Mouse (Mus musculus) embryonic facial prominence, embryonic 13.5 days (tissue): ENCODE results near the gene Timm8b. TPM values are rescaled to one million over a fixed set of nuclear protein-coding genes. Genes with fewer than 3 reads are reported as not detected.
A peak's percentile ranks its signal among the peaks of the same experiment; 100 is the strongest.

Experiments used
- ATAC-seq: fragments of 200-750 bp; cut with Nextera tagmentation; 2 replicates; pipeline ENCODE4 v1.8.0; 2017; ENCODE audit warnings: low read depth; ENCODE audit not compliant: insufficient number of reproducible peaks, insufficient read depth, low FRiP score, low TSS enrichment
- H3K27ac ChIP-seq: fragments of 300-500 bp; sonication (generic); 2 replicates; pipeline ENCODE4 v1.5.1; 2015; ENCODE audit warnings: moderate library complexity, mild to moderate bottlenecking, inconsistent platforms
- H3K27me3 ChIP-seq: fragments of 300-500 bp; sonication (generic); 2 replicates; pipeline ENCODE4 v1.6.1; 2015; ENCODE audit warnings: mild to moderate bottlenecking, inconsistent platforms
- H3K36me3 ChIP-seq: fragments of 300-500 bp; sonication (generic); 2 replicates; pipeline ENCODE4 v1.6.1; 2015; ENCODE audit warnings: mild to moderate bottlenecking, inconsistent platforms
- H3K4me1 ChIP-seq: fragments of 300-500 bp; sonication (generic); 2 replicates; pipeline ENCODE4 v1.6.1; 2015; ENCODE audit warnings: inconsistent platforms
- H3K4me2 ChIP-seq: fragments of 300-500 bp; sonication (generic); 2 replicates; pipeline ENCODE4 v1.6.1; 2015; ENCODE audit warnings: moderate library complexity, mild to moderate bottlenecking, inconsistent platforms
- H3K4me3 ChIP-seq: fragments of 300-500 bp; sonication (generic); 2 replicates; pipeline ENCODE4 v1.5.1; 2015; ENCODE audit warnings: mild to moderate bottlenecking, inconsistent platforms
- H3K9ac ChIP-seq: fragments of 300-500 bp; sonication (generic); 2 replicates; pipeline ENCODE4 v1.6.1; 2015; ENCODE audit warnings: mild to moderate bottlenecking, inconsistent platforms
- H3K9me3 ChIP-seq: fragments of 300-500 bp; sonication (generic); 2 replicates; pipeline ENCODE4 v1.6.1; 2016; ENCODE audit warnings: inconsistent platforms
- WGBS: fragments of 180-500 bp; shearing (Covaris S2); methylation state at CpG from one replicate; pipeline ENCODE4 v1.1.7; 2015; ENCODE audit warnings: mixed read lengths; 5-methylcytosine and 5-hydroxymethylcytosine counted together
- polyA plus RNA-seq: library from polyadenylated mRNA; unstranded; fragments of >200 nt; fragmentation: Nextera tagmentation; extraction: Ambion mirVana; gene quantifications from 2 replicates; pipeline ENCODE4 v1.2.1, GENCODE M21; 2015

Gene Timm8b
- 286 and 288 TPM in 2 replicates for polyA plus RNA-seq

DNA sequence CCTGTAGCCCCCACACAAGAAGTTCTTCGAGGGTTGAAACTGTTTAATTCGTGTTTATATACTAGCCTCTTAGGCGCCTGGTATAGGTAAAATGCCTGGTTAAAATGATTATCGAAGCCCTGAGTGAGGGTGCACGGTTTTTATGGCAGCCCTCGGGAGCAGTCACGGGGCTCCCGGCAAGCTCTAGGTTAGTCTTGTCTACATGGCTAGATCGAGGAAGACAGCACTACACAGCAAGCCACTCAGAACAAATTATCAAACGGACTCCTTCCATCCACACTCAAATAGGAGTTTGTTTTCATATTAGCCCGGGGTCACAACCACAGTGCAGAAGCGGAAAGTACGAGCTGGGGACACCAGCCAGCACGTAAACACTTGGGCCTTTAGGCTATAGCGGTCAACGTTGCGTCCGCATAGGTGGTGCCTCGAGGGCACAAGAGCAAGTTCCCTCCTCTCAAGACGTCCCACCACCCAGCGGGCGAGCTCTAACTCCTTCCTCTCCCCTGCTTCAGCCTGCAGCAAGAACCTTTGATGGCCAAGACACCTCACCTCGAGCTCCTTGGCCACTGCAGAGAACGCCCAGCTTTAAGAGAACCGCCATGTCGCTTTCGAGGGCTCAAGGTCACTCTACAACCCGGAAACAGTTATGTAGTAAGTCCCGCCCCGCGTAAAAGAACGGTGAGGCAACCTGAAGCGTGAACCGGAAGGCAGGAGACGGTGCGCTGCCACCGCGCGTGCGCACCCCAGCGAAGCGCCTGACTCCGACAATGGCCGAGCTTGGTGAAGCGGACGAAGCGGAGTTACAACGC, at the start of gene Timm8b, which contains the start of gene Sdhd:
Gene Timm8b (plus strand): TSS at position 722 of the 809 bp plus-strand sequence.
Gene Sdhd (minus strand): TSS at position 624 of the 809 bp plus-strand sequence.
- H3K36me3 ChIP-seq: peaks cover 46% of the 10 kb centered on the region
- WGBS: under 1% methylated on average over 48 of the region's 48 CpGs
- no peaks in the 10 kb centered on the region for H3K9me3 ChIP-seq
- ATAC-seq: peak; percentile 94
- no peaks in the 10 kb centered on the region for H3K27me3 ChIP-seq
- peak within 1 kb of the TSS; percentile 80 for H3K4me3 ChIP-seq
- peak within 1 kb of the TSS; percentile 91 for H3K4me2 ChIP-seq
- H3K27ac ChIP-seq: peak within 1 kb of the TSS; percentile 82
- H3K4me1 ChIP-seq: peaks cover 18% of the 10 kb centered on the region
- H3K9ac ChIP-seq: peak within 1 kb of the TSS; percentile 84

DNA sequence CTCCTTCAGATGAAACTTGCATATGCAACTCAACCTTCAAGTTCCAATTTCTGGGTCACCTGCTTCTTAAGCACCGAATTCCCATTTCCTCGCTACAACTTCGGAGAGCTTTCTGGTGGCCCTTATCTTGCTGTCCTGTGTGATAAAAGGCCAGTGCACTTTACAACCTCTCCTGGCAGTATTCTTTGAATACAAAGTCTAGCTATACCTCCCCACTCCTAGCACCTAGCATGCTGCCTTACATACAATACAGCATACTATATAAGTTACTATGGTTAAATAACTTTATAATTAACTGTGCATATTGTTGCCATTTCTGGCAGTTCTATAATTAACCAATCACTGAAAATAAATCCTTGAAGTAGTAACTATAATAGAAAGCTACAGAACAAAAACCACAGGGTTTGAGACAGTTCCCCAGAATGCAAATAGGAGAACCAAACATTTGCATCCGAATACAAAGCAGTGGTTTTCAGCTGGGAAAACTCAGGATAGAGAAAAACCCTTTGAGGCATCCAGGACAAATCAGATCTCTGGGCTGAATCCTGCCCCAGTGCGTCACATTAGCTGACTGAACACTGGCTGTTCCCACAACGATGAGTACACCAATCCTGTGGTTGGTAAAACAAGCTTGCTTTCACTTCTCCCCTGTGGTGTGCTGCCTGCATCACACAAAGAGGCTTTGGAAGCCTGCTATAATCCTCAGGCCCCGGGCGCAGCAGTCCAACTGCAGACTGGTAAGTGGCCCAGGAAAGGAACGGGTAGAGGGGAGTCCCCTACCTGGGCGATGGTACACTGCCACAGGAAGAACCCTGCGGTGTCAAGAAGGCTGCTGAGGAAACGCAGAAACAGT, 49.2 kb upstream of the Timm8b start, which contains the start of gene Il18:
Gene Il18 (plus strand): TSS at position 587 of the 853 bp plus-strand sequence.
- no peaks in the 10 kb centered on the region for H3K9me3 ChIP-seq
- H3K27me3 ChIP-seq: no peaks in the 10 kb centered on the region
- 25% methylated on average over 12 of the region's 12 CpGs for WGBS
- no peaks in the 10 kb centered on the region for H3K36me3 ChIP-seq
- 0 out of 2 replicates have a peak within 1 kb of the TSS, but pooled peaks have one; percentile 19 for H3K27ac ChIP-seq
- peak within 1 kb of the TSS; percentile 27 for H3K4me3 ChIP-seq
- ATAC-seq: no peak
- peak within 1 kb of the TSS; percentile 57 for H3K4me2 ChIP-seq
- peak within 1 kb of the TSS; percentile 64; the same call in 1 of the 2 replicates for H3K9ac ChIP-seq
- H3K4me1 ChIP-seq: peaks cover 8% of the 10 kb centered on the region; the same call in 1 of the 2 replicates

DNA sequence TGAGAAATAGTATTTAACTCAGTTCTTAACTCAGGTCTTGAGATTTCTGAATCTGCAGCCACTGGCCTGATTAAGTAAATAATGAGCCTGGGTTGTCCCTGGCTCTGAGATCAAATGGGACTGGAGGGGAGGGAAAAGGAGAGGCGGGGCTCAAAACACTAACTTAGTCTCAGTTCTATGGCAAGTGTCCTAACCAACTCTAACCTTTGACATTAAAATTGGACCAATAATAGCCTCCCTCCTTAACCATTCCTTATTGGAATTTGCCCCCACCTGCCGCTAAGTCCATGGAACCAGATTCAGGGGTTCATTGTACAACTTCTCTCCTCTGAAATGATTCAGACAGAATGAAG, 48.6 kb upstream of the Timm8b start, which contains the start of gene Bco2:
Gene Bco2 (minus strand): TSS at position 88 of the 353 bp plus-strand sequence.
- no peak for ATAC-seq
- Histone ChIP-seq H3K4me3 (peak within 1 kb of the TSS; percentile 27), H3K4me2 (peak within 1 kb of the TSS; percentile 57), H3K9me3 (no peaks in the 10 kb centered on the region), H3K9ac (peak within 1 kb of the TSS; percentile 64; the same call in 1 of the 2 replicates), H3K27ac (0 out of 2 replicates have a peak within 1 kb of the TSS, but pooled peaks have one; percentile 19), H3K27me3 (no peaks in the 10 kb centered on the region), H3K4me1 (peaks cover 8% of the 10 kb centered on the region; the same call in 1 of the 2 replicates), H3K36me3 (no peaks in the 10 kb centered on the region)
- 21% methylated on average over 2 of the region's 2 CpGs for WGBS

DNA sequence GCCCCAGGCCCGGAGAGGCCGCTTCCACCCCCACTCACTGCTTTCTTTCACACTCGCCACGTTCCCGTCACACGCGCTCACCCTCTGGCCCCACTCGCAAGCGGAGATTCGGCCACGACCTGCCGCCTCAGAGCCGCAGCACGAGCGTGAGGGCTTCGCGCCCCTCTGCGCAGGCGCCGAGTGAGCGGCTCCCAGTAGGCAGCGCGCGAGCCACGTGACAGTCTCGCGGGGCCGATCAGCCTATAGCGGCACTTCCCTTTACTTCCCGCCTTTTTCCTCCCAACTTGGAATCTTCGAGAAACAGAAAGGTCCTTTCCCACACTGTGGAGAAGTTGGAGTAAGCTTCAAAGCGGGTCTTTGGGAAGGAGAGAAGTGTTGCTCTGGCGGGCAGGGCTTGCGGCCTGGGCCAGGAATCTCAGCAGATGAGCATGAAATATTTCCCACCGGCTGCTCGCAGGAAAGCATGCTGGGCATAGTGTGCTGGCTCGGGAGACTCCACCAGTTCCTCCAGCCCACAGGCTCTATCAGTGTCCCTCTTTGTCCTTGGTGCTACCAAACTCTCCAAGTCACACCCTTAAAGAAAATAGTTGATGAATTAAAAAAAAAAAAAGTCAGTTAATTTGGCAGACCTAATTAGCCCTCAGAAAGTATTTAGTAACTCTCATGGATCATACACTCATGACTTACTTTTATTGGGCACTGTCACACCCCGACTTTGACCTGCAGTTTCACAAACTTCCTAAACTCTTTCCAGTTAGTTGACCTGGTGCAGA, 42.4 kb upstream of the Timm8b start, which contains the start of gene Tex12:
Gene Tex12 (minus strand): TSS at position 181 of the 773 bp plus-strand sequence.
- no peaks in the 10 kb centered on the region for H3K36me3 ChIP-seq
- 0 out of 2 replicates have a peak, but pooled peaks cover 2% of the 10 kb centered on the region for H3K9me3 ChIP-seq
- WGBS: 87% methylated on average over 38 of the region's 38 CpGs

DNA sequence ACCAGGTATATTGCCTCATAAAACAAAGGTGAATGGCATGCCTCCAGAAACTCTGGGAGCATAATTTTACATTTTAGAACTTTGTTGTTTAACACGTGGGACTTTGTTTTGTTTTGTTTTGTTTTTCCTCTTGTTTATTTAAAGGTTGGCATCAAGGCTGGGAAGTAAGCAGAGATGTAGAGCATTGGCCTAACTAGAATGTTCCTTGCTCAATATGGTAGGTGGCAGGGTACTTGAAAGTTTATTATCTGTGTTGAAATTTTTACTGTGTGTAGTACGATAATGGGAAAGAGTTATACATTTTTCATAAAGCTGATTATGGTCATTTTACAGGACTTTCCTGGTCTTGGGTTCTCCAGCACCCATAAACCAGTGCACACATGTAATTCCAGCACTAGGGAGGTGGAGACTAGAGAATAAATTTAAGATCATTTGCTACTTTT, 41.8 kb upstream of the Timm8b start:
- no peaks in the 10 kb centered on the region for H3K4me1 ChIP-seq
- no peaks in the 10 kb centered on the region for H3K36me3 ChIP-seq
- no peak overlapping the region for H3K27ac ChIP-seq
- no peaks in the 10 kb centered on the region for H3K27me3 ChIP-seq
- H3K4me3 ChIP-seq: no peak overlapping the region
- no peak overlapping the region for H3K4me2 ChIP-seq
- 86% methylated on average over 2 of the region's 2 CpGs for WGBS
- H3K9ac ChIP-seq: no peak overlapping the region
- ATAC-seq: no peak
- H3K9me3 ChIP-seq: 0 out of 2 replicates have a peak, but pooled peaks cover 2% of the 10 kb centered on the region

More for the DNA sequence above, 42.4 kb upstream of the Timm8b start, which contains the start of gene Tex12:
- no peak within 1 kb of the TSS for H3K4me3 ChIP-seq
- H3K9ac ChIP-seq: no peak within 1 kb of the TSS
- H3K4me1 ChIP-seq: no peaks in the 10 kb centered on the region
- ATAC-seq: no peak
- H3K4me2 ChIP-seq: no peak within 1 kb of the TSS
- no peaks in the 10 kb centered on the region for H3K27me3 ChIP-seq
- H3K27ac ChIP-seq: no peak within 1 kb of the TSS

DNA sequence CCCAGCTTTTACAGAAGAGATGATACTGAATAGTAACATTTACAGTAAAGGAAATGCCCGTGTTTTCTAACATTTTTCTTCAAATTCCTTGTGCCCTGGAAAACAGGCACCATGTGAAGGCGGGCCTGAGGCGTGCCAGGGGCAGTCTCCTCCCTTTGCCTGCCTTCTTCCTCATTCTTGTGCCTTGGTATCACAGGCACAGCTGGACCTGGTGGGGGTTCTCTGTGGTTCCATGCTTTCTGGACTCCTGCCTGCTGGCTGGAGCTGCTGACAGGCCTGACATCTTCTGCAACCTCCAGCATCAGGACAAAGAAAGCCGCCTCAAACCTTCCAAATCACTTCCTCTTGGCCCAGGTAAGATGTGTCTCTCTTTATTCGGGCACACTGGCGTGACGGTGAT, 38.5 kb upstream of the Timm8b start:
- WGBS: 74% methylated on average over 7 of the region's 7 CpGs
- Histone ChIP-seq H3K9ac (no peak overlapping the region), H3K27me3 (no peaks in the 10 kb centered on the region), H3K4me1 (no peaks in the 10 kb centered on the region), H3K9me3 (0 out of 2 replicates have a peak, but pooled peaks cover 2% of the 10 kb centered on the region), H3K36me3 (no peaks in the 10 kb centered on the region), H3K4me3 (no peak overlapping the region), H3K4me2 (no peak overlapping the region), H3K27ac (no peak overlapping the region)
- ATAC-seq: no peak

DNA sequence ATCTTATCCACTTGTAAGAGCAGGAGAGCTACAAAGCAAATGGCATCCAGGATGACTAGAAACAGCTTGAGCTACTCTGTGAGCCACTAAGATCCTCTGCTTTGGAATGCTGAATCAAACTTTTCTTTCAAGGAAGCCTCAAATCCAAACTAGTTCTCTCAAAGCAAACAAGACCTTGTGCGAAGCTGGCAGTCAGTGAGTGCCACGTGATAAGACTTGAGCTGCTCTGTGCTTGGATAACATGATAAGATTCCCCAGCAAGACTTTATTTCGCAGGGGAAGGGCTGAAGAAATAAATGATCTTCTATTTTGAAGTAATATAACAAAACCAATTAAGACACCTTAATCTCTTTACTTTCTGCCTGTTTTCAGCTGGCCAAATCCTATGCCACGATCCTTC, 37.8 kb upstream of the Timm8b start:
- no peak overlapping the region for H3K4me3 ChIP-seq
- no peak overlapping the region for H3K9ac ChIP-seq
- no peaks in the 10 kb centered on the region for H3K27me3 ChIP-seq
- WGBS: 76% methylated on average over 4 of the region's 4 CpGs
- H3K4me1 ChIP-seq: no peaks in the 10 kb centered on the region
- 0 out of 2 replicates have a peak, but pooled peaks cover 2% of the 10 kb centered on the region for H3K9me3 ChIP-seq
- no peak for ATAC-seq
- H3K36me3 ChIP-seq: no peaks in the 10 kb centered on the region
- H3K27ac ChIP-seq: no peak overlapping the region
- no peak overlapping the region for H3K4me2 ChIP-seq

DNA sequence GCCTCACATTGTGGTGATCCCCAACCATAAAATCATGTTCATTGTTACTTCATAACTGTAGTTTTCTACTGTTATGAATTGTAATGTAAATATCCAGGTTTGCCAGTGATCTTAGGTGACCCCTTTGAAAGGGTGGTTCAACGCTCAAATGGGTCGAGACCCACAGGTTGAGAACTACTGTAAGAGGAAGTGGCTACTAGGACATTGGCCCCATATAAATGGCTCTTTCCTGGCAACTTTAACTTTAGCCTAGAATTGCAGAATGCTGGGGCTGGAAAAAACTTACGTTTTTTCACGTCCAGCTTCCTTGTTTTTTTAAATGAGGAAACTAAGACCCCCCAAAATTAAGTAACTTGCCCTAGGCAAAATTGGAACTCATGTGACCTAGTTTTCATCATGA, 36.3 kb upstream of the Timm8b start:
- WGBS: 85% methylated on average over 4 of the region's 4 CpGs
- Histone ChIP-seq H3K9ac (no peak overlapping the region), H3K36me3 (no peaks in the 10 kb centered on the region), H3K4me3 (no peak overlapping the region), H3K9me3 (no peaks in the 10 kb centered on the region), H3K27ac (no peak overlapping the region), H3K27me3 (no peaks in the 10 kb centered on the region), H3K4me1 (no peaks in the 10 kb centered on the region), H3K4me2 (no peak overlapping the region)
- no peak for ATAC-seq

DNA sequence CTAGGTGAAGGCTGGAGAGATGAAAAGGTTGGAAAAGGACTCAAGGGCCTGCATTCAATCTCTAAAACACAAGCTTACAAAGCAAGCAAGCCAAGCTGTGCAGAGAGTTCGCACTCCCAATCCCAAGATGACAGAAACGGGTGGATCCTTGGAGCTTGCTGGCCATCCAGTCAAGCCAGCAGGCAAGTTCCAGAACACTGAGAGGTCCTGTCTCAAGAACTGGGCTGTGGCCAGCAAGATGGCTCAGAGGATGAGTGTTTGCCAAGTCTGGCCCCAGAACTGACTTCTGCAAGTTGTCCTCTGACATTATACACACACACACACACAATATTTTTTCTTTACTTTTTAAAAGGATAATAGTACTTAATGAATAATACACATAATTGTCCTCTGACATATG, 35.8 kb upstream of the Timm8b start:
- H3K9me3 ChIP-seq: no peaks in the 10 kb centered on the region
- 87% methylated on average over 2 of the region's 2 CpGs for WGBS
- no peaks in the 10 kb centered on the region for H3K36me3 ChIP-seq
- no peak overlapping the region for H3K4me2 ChIP-seq
- no peaks in the 10 kb centered on the region for H3K4me1 ChIP-seq
- no peak overlapping the region for H3K9ac ChIP-seq
- ATAC-seq: no peak
- H3K4me3 ChIP-seq: no peak overlapping the region
- H3K27me3 ChIP-seq: no peaks in the 10 kb centered on the region
- H3K27ac ChIP-seq: no peak overlapping the region

DNA sequence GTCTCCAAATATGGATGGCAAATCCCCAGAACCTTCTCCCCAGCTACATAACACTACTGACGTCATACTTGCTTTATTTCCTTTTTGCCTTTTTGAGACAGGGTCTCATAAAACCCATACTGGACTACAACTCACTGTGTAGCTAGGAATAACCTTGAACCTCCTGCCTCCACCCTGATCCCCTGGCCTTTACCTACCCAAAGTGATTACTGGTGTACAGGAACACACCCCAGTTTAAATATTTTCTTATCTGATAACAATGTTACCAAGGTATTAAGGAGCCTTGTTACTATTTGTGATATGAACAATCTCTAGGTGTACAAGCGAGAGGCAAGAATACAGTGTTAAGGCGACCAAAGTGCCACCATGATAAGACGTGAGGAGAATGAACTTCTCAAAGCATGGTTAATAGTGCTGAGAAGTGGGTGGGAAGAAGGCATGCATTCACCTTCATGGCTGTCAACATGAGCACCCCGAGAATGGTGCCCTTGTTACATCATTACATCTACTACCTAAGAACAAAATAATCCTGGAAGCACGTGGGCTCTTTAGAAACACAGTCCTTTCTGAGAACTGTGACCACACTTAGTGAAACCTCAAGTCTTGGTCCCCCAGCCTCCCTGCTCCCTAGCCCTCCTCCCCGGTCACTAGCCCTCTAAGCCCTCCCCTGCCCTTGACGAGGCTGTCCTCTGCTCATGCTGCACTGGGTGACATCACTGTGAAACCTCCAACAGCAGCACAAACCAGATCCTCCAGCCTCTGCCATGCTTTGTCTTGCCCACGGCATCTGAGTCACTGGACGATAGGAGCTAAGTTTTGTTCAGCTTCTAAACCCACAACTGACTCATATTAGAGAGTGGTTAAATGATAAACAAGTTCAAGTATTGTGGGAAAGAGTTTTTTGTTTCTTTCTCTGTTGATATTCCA, 33.8 kb upstream of the Timm8b start:
- no peak overlapping the region for H3K4me3 ChIP-seq
- no peak overlapping the region for H3K9ac ChIP-seq
- ATAC-seq: no peak
- H3K4me1 ChIP-seq: no peaks in the 10 kb centered on the region
- no peaks in the 10 kb centered on the region for H3K27me3 ChIP-seq
- WGBS: 79% methylated on average over 10 of the region's 10 CpGs
- no peak overlapping the region for H3K27ac ChIP-seq
- H3K36me3 ChIP-seq: no peaks in the 10 kb centered on the region
- H3K9me3 ChIP-seq: no peaks in the 10 kb centered on the region
- H3K4me2 ChIP-seq: no peak overlapping the region
